14 mouse cellular contexts compared by ENCODE assay signal in the genomic region with DNA sequence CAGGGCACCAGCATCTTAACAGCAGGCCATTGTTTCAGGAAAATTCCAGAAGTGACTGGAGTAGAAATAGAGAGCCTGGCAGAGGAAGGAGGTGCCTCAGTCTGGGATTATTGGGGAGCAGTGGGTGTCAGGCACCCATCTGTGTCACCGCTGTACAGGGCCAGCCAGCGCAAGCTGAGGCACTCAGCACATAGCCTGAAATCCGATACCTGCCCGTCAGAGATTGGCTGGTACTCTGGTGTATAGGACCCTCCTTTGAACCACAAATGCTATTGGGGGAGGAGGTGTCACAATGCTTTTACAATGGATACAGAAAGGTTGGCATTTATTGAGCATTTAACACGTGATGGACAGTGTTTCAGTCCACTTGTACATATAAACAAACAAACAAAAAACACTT. TPM values are rescaled to one million over a fixed set of nuclear protein-coding genes. Genes with fewer than 3 reads are reported as not detected.
DNase-seq lines count a peak whose midpoint lies in the region; ATAC-seq and TF ChIP-seq lines count a peak whose summit lies in the region.
"Had no signal": no experiment of that assay in that cellular context is flagged by ENCODE, and none has a peak within 500 bp of the region (broad histone marks: within the 10 kb centered on the region; RNA-seq: fewer than 3 reads in every experiment).

No protein-coding gene starts in this region.

- no peaks in the 10 kb centered on the region for H3K9me3 ChIP-seq in heart, embryonic 11.5 days (replicated peaks; ENCODE audit: control insufficient read depth, low read length)
- H3K9me3 ChIP-seq in kidney, postnatal 0 days (replicated peaks; ENCODE audit: low read length): no peaks in the 10 kb centered on the region
- H3K9me3 ChIP-seq in limb, embryonic 14.5 days (ENCODE audit: control insufficient read depth, low read length): no peaks in the 10 kb centered on the region
- H3K9me3 ChIP-seq: liver, embryonic 15.5 days; midbrain, embryonic 15.5 days had no signal

- H3K36me3 ChIP-seq in heart, embryonic 11.5 days (ENCODE audit: control insufficient read depth, insufficient read depth, low read length): peaks cover 4% of the 10 kb centered on the region; the same call in 1 of the 2 replicates
- peaks cover 15% of the 10 kb centered on the region; the same call in 1 of the 2 replicates for H3K36me3 ChIP-seq in kidney, postnatal 0 days (ENCODE audit: insufficient read depth, low read length)
- H3K36me3 ChIP-seq in limb, embryonic 14.5 days (ENCODE audit: control insufficient read depth, insufficient read depth, low read length): peaks cover 22% of the 10 kb centered on the region

- H3K27me3 ChIP-seq in heart, embryonic 11.5 days (ENCODE audit: control insufficient read depth, insufficient read depth, low read length): no peaks in the 10 kb centered on the region
- H3K27me3 ChIP-seq in kidney, postnatal 0 days (ENCODE audit: insufficient read depth, low read length): no peaks in the 10 kb centered on the region
- H3K27me3 ChIP-seq in limb, embryonic 14.5 days (ENCODE audit: control insufficient read depth, insufficient read depth, low read length): no peaks in the 10 kb centered on the region
- H3K27me3 ChIP-seq: midbrain, embryonic 15.5 days had no signal

- H3K4me3 ChIP-seq in heart, embryonic 11.5 days (ENCODE audit: low read depth, low read length): no peak overlapping the region
- no peak overlapping the region for H3K4me3 ChIP-seq in kidney, postnatal 0 days (replicated peaks; ENCODE audit: low read depth, low read length)
- no peak overlapping the region for H3K4me3 ChIP-seq in limb, embryonic 14.5 days (replicated peaks; ENCODE audit: low read length)
- H3K4me3 ChIP-seq: liver, embryonic 15.5 days; midbrain, embryonic 15.5 days had no signal

- no peak overlapping the region; the same call in 1 of the 2 replicates for H3K9ac ChIP-seq in heart, embryonic 11.5 days (ENCODE audit: low read depth, low read length)
- no peak overlapping the region for H3K9ac ChIP-seq in kidney, postnatal 0 days (ENCODE audit: low read depth, low read length)
- H3K9ac ChIP-seq in limb, embryonic 14.5 days (ENCODE audit: low read depth, low read length, severe bottlenecking): no peak overlapping the region
- H3K9ac ChIP-seq: liver, embryonic 15.5 days; midbrain, embryonic 15.5 days had no signal

- ATAC-seq in heart, embryonic 11.5 days (replicated peaks; ENCODE audit: insufficient number of reproducible peaks, low FRiP score, low TSS enrichment): peak; percentile 55; the same call in 1 of the 2 replicates
- ATAC-seq in kidney, postnatal 0 days (replicated peaks; ENCODE audit: low FRiP score, low read depth): 0 out of 2 replicates have a peak, but pooled peaks have one; percentile 48
- ATAC-seq in limb, embryonic 14.5 days (ENCODE audit: low FRiP score, low read depth): peak; percentile 57; the same call in 1 of the 2 replicates

- no peak for TF ChIP-seq POLR2A in limb, embryonic 14.5 days (IDR thresholded peaks at IDR 0.05; ENCODE audit: borderline replicate concordance, extremely low read depth, insufficient read depth, insufficient read length)

- intact Hi-C loops in heart, postnatal 14 days (cut with DNase I): loop anchor here (5.0 to 10.0 kb wide), 3 partner anchors 73 to 238 kb away; no protein-coding TSS in a partner anchor

- DNase-seq in heart, postnatal 14 days: no peak
- DNase-seq in kidney, postnatal 0 days (ENCODE audit: low spot score): peak; percentile 23
- no peak for DNase-seq in kidney, adult 11 months
- peak; percentile 20 for DNase-seq in embryo, embryonic 11.5 days (ENCODE audit: low read depth, low spot score)
- DNase-seq in limb, embryonic 14.5 days (ENCODE audit: low spot score): peak; percentile 39
- DNase-seq in right cerebral cortex, postnatal 10 days (ENCODE audit: low spot score in 2 of 2): no peak
- no peak for DNase-seq in yolk sac, embryonic 10.5 days (ENCODE audit: low spot score)
- DNase-seq: B cell, adult 2 months; cerebellum, postnatal 36 days; right cerebral cortex, postnatal 25 days had no signal

- TF ChIP-seq CTCF in kidney, postnatal 0 days (IDR thresholded peaks at IDR 0.05; ENCODE audit: low read depth): no peak

- peak overlapping the region; percentile 32 for H3K4me2 ChIP-seq in heart, embryonic 11.5 days
- H3K4me2 ChIP-seq in kidney, postnatal 0 days (ENCODE audit: low read length): no peak overlapping the region
- H3K4me2 ChIP-seq in limb, embryonic 14.5 days (replicated peaks; ENCODE audit: low read depth, low read length, severe bottlenecking): no peak overlapping the region
- H3K4me2 ChIP-seq: liver, embryonic 15.5 days; midbrain, embryonic 15.5 days had no signal

- H3K4me1 ChIP-seq in heart, embryonic 11.5 days (ENCODE audit: control insufficient read depth, insufficient read depth, low read length): peaks cover 6% of the 10 kb centered on the region; the same call in 1 of the 2 replicates
- H3K4me1 ChIP-seq in kidney, postnatal 0 days (replicated peaks; ENCODE audit: insufficient read depth, low read length): peaks cover 5% of the 10 kb centered on the region; the same call in 1 of the 2 replicates
- peaks cover 11% of the 10 kb centered on the region; the same call in 1 of the 2 replicates for H3K4me1 ChIP-seq in limb, embryonic 14.5 days (ENCODE audit: control insufficient read depth, insufficient read depth, low read length)
- H3K4me1 ChIP-seq: liver, embryonic 15.5 days; midbrain, embryonic 15.5 days had no signal

- H3K27ac ChIP-seq in heart, embryonic 11.5 days (ENCODE audit: low read depth, low read length): no peak overlapping the region
- H3K27ac ChIP-seq in kidney, postnatal 0 days: 0 out of 2 replicates have a peak overlapping the region, but pooled peaks have one; percentile 5
- H3K27ac ChIP-seq in limb, embryonic 14.5 days (replicated peaks; ENCODE audit: low read depth, low read length): no peak overlapping the region
- H3K27ac ChIP-seq: liver, embryonic 15.5 days; midbrain, embryonic 15.5 days had no signal

- WGBS in heart, embryonic 11.5 days (ENCODE audit: insufficient replicate concordance): 5% methylated on average over 5 of the region's 5 CpGs
- 5% methylated on average over 5 of the region's 5 CpGs for WGBS in kidney, postnatal 0 days
- 3% methylated on average over 5 of the region's 5 CpGs for WGBS in limb, embryonic 14.5 days

RNA-seq across cellular contexts. Expression of gene Mrps5, which starts 22.0 kb away (rescaled TPM):
- polyA plus RNA-seq in heart, embryonic 11.5 days (2014; fragmentation: Nextera tagmentation; extraction: Ambion mirVana): 132 and 154 TPM in 2 replicates
- total RNA-seq in heart, postnatal 14 days (2021): 100 to 1,000 TPM in 1 of 2 experiments, 10 to 100 TPM in 1; 99.6 to 104 TPM
- 151 and 167 TPM in 2 replicates for polyA plus RNA-seq in kidney, postnatal 0 days (2015; fragmentation: Nextera tagmentation; extraction: Ambion mirVana)
- 92.0 and 102 TPM in 2 replicates for polyA plus RNA-seq in limb, embryonic 14.5 days (2012; rRNA removed)
- polyA plus RNA-seq in limb, embryonic 14.5 days (2014; fragmentation: Nextera tagmentation; extraction: Ambion mirVana): 118 and 123 TPM in 2 replicates

RNA-seq across cellular contexts. Expression of gene Zfp661, which starts 22.1 kb away (rescaled TPM):
- polyA plus RNA-seq in heart, embryonic 11.5 days (2014; fragmentation: Nextera tagmentation; extraction: Ambion mirVana): 3.1 and 4.0 TPM in 2 replicates
- 1 to 10 TPM; 1.9 to 2.0 TPM for total RNA-seq in heart, postnatal 14 days (2021)
- 3.1 and 3.2 TPM in 2 replicates for polyA plus RNA-seq in kidney, postnatal 0 days (2015; fragmentation: Nextera tagmentation; extraction: Ambion mirVana)
- 6.2 and 7.3 TPM in 2 replicates for polyA plus RNA-seq in limb, embryonic 14.5 days (2012; rRNA removed)
- 5.0 TPM in 2 replicates for polyA plus RNA-seq in limb, embryonic 14.5 days (2014; fragmentation: Nextera tagmentation; extraction: Ambion mirVana)

RNA-seq across cellular contexts. Expression of gene Mal, which starts 47.5 kb away (rescaled TPM):
- polyA plus RNA-seq in heart, embryonic 11.5 days (2014; fragmentation: Nextera tagmentation; extraction: Ambion mirVana): 1.2 and 1.8 TPM in 2 replicates
- 1 to 10 TPM; 2.5 to 3.6 TPM for total RNA-seq in heart, postnatal 14 days (2021)
- polyA plus RNA-seq in kidney, postnatal 0 days (2015; fragmentation: Nextera tagmentation; extraction: Ambion mirVana): 145 and 146 TPM in 2 replicates
- polyA plus RNA-seq in limb, embryonic 14.5 days (2012; rRNA removed): 1.1 and 2.5 TPM in 2 replicates
- polyA plus RNA-seq in limb, embryonic 14.5 days (2014; fragmentation: Nextera tagmentation; extraction: Ambion mirVana): 6.9 and 12.5 TPM in 2 replicates
- total RNA-seq: MEL had no signal

Comparison
In these comparisons a context has a peak if more than half of its experiments do, and no peak if none do; other contexts are left out.
1. DNase-seq: peak in kidney, postnatal 0 days (single experiment), embryo, embryonic 11.5 days (single experiment) and limb, embryonic 14.5 days (single experiment); none in heart, postnatal 14 days (0 of 2), kidney, adult 11 months (single experiment), right cerebral cortex, postnatal 10 days (0 of 2) and yolk sac, embryonic 10.5 days (single experiment).
2. RNA of gene Mal, which starts 47.5 kb away (polyA plus RNA-seq): 145 to 146 TPM in kidney, postnatal 0 days; 1.1 to 12.5 TPM in limb, embryonic 14.5 days and 1.2 to 1.8 TPM in heart, embryonic 11.5 days; every median in the first group is over 10 times any median in the second.
3. Peak in every context shown above with its lines, with median percentiles within 50 percentile points of each other: ATAC-seq.